Mouse (Mus musculus): ENCODE measurements around the gene Cyp4f17.

GRCm38 (mm10) chr17:32522386-32522785, 16.5 kb downstream of the Cyp4f17 start:
- TF ChIP-seq EP300 (IDR thresholded peaks at IDR 0.05; ENCODE audit: low read depth) (no peak), CTCF (IDR thresholded peaks at IDR 0.05; ENCODE audit: low read depth) (no peak)

All from liver, embryonic 14.5 days (tissue).